Mouse (Mus musculus): ENCODE measurements around the gene Ms4a18.
"Not testable (repeated sequence)": the region's sequence is repeated elsewhere in the genome, so short reads cannot be mapped to it uniquely, and the experiment has no call there.

Ms4a18 gene

DNA sequence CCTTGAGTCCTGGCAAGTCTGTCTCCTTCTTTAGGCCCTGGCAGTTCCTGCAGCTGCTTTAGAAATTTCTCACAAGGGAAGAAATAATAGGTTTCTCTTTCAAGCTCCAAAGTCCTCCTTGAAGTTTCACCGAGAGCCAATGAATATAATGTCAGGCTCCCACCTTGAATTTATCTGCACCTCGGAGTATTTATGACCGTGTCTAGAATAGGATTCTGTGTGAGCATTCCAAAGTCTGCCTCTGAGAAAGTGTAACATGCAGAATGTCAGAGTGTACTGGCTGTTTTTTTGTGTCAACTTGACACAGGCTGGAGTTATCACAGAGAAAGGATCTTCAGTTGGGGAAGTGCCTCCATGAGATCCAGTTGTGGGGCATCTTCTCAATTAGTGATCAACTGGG lies at the start of gene Ms4a18:
TSS of gene Ms4a18 (minus strand) at position 141 of the 400 bp plus-strand sequence.
- no peak for DNase-seq

DNA sequence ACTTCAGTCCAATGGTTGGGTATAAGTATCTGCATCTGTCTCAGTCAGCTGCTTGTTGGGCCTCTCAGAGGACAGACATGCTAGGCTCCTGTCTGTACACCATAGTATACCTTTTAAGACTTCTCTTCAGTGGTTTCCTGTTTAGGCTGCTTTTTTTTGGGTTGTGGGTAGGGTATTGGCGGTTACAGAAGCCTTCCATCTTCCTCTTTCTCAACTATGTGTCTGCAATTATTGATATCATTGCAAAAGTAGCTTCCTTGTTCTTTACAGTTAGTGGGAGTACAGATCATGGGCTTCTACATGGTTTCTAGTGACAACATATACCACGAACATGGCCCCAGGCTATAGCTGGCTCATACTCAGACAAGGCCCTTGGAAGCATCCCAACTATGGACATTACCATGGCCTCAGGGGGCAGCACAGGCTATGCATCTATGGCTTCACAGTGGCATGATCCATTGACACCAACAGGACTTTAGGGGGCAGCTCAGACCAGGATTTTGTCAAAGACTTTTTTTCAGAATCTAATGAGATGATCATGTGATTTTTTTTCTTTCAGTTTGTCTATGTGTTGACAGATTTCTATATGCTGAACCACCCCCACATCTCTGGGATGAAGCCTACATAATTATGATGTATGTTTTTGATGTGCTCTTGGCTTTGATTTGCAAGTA lies 47.5 kb upstream of the Ms4a18 start:
- no peak for DNase-seq

DNA sequence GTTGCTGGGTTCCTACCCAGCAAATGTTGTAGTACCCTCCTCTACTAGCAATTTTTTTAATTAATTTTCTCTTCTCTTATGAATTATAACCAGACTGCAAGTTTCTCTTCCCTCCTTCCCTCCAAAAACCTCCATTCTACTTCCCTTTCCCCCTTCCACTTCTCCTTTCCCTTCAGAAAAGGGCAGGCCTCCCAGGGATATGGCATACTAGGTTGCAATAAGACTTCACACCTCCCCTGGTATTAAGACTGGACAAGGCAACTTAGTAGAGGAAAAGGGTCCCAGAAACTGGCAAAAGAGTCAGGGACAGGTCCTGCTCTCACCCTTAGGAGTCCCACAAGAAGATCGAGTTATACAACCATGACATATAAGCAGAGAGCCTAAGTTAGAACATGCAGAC lies 43.1 kb upstream of the Ms4a18 start:
- no peak for DNase-seq

DNA sequence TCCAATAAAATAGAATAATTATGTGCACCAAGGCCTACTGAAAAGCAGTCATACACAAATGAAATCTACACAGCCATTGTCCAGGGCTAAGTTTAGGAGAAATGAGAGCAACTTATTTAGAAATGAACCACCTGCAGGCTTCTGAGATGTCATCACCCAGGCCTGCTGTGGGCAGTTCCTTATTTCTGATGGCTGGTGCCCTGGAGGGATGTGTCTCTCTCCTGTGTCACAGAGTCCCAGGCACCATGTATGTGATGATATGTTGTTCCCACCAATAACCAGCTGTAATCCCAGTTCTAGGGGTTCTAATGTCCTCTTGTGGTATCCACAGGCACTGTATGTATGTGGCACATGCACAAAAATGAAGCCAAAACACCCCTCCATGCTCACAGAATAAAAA lies 42.1 kb upstream of the Ms4a18 start:
- DNase-seq: no peak

DNA sequence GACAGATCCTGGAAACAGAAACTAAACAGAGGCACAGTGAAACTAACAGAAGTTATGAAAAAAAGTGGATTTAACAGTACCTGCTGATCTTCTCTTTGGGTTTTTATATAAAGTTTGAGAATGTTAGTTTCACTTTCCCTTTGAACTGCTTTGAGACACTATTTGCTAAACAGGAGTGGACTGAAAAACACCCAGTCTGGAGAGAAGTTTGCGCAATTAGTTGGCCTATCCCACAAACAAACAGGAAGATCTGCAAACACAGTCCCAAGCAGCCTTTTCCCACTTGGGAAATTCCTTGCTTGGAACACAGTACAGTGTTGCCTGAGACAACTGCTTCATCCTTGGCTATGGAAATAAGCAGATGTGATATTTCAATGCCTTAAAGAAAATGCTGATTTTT lies 37.9 kb upstream of the Ms4a18 start:
- DNase-seq: not testable (repeated sequence)

DNA sequence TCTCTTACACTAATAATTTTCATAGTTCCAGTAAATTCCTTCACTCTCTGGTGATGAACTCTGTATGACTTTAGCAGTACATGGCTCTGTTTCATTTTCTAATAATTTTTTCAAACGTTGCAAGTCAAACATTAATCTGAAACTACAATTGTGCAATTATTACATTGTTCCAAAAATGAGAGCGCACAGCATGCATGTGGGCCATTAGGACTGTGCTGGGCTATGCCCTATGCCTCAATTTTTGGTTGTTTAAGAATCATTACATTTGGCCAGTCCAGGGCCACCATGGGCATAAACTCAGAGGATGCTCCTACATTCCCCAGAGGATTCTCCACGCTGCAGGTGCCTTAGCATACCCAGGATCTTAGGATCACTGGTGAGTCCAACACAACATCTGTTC lies 35.4 kb upstream of the Ms4a18 start:
- no peak for DNase-seq

DNA sequence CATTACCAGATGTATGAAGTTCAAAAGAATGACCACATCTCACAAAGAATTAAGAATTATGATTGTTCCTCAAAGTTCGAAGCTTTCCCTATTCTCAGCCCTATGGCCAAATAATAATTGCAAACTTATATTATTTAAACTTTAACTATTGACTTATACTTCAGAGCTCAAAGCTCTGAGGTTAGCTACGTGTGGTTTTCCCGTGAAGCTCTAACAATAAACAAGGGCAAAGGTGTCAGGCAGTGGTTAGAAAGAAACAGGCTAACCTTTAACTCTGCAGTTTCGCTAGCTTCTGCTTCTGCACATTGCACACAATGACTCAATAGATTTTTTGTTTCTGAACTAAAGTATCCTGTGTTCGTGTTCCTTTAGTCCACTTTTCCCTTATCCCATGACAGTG lies 35.0 kb upstream of the Ms4a18 start:
- DNase-seq: no peak

DNA sequence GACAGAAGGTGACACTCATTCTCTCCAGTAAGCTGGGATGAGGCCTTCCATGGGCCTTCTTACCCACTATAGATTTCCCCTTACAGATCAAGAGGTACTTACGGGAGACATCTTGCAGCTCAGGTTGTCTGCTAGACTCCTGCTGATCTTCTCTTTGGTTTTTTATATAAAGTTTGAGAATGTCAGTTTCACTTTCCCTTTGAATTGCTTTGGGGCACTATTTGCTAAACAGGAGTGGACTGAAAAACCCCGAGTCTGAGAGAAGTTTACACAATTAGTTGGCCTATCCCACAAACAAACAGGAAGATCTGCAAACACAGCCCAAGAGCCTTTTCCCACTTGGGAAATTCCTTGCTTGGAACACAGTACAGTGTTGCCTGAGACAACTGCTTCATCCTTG lies 32.5 kb upstream of the Ms4a18 start:
- no peak for DNase-seq

DNA sequence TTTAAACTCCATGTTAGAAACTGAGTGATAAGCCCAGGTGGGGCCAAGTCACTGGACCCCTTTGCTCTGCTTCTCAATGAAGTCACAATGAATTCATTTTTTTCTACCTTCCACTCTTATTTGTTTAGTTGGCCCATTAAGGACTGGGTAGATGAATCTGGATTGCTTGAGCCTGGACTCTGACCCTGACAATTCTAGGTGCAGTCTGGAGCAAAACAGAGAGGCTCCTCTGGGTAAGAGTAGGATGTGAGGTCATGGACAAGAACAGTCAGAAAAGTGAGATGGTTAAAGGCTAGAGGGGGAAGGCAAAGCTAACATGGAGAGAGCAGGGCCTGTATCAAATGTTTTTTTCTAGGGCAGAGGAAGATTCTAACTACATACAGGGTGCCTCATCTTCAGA lies 31.6 kb upstream of the Ms4a18 start:
- no peak for DNase-seq

DNA sequence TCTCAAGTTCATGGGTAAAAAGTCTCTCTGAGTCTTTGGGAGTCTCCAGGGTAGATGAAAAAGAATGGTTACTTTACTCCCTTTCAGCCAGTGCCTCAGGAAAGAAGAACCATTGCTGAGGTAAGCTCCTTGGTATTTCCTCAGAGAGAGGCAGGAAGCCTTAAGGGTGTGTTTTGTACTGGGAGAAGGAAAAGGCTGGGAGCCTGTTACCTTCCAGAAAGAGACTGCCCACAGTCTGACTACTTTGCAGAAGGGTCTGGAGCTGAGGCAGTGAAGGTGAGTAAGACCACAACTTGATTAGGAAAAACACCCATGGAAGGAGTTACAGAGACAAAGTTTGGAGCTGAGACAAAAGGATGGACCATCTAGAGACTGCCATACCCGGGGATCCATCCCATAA lies 30.7 kb upstream of the Ms4a18 start:
- DNase-seq: no peak

DNA sequence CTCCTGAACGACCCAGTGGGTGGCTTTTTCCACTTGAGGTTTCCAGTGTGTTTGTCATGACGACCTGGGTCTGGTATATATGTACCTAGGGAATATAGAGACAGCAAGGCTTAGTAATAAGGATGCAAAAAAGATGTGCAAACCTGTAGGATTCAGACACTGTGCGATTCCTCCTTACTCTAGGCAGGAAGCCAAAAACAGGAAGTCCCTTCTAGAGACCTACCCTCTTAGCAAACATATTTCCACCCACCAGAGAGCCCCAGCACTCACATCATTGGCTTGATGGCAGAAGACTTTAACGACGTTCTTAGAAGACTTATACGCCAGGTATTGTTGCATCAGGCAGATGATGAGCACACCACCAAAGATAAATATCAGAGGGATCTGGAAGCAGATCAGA lies 30.2 kb upstream of the Ms4a18 start:
- no peak for DNase-seq

DNA sequence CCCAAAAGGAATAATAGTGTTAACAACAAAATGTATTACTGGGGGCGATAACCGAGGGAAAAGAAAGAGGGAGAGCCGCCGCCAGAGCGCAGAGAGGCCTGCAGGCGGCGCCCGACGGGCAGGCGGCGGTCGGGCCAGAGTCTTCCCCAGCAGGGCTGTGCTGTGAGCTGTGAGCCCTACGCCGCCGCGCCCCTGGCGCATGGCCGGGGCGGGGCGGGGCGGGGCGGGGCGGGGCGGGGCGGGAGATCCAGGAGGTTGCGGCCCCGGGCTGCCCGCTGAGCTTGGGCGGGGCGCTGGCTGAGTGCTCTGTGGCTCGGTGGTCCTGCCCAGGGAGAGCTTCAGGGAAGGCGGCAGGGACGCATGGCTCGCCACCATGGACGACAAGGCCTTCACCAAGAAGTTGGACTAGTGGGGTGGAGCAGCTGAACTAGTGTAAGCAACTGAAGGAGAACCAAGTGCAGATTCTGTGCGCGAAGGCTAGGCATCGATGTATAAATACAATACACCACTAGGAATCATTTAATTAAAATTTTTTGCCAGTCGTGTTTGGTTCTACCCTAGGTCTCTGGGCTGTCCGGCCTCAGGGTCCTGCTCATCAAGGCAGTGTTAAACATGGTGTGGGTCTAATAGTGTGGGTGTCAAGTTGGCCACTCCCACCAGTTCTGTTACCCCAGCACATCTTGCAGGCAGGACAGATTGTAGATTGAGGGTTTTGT lies 27.3 kb upstream of the Ms4a18 start:
- peak; percentile 66 to 79 for DNase-seq

DNA sequence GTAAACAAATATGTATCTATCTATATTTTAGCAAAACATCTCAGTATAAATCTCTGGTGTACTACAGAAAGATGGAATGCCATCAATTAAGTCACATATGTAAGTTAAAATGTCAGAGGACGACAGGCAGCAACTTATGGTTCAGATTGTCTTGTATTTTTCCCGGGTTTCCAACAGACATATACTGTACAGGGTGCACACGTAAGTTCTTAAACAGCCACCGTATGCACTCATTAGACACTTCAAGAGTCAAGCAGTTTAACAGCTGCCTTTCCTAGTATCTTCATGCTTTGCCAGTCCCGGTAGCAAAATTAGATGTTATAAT lies 26.8 kb upstream of the Ms4a18 start:
- no peak for DNase-seq

DNA sequence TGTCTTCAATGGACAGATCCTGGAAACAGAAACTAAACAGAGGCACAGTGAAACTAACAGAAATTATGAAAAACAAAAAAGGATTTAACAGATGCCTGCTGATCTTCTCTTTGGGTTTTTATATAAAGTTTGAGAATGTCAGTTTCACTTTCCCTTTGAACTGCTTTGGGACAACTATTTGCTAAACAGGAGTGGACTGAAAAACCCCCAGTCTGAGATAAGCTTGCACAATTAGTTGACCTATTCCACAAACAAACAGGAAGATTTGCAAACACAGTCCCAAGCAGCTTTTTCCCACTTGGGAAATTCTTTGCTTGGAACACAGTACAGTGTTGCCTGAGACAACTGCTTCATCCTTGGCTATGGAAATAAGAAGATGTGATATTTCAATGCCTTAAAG lies 19.7 kb upstream of the Ms4a18 start:
- DNase-seq: no peak

DNA sequence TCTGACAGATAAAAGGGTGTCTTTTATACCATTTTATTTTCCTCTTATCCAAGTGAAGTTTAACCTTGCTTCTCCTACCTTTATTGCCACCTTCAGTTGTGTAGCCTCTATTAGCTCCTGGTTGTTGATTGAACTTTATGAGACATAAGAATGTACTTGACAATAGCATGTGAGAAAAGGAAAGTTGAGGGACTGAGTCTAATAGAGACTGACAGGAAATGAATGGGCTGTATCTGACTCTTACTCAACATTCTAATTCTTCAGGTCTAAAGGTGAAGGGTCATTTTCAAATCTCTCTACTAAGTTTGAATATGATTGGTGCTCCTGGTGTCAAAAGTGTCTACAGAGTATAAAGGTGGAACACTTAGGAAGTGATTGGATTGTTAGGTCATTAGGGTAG lies 4.6 kb upstream of the Ms4a18 start:
- DNase-seq: no peak

DNA sequence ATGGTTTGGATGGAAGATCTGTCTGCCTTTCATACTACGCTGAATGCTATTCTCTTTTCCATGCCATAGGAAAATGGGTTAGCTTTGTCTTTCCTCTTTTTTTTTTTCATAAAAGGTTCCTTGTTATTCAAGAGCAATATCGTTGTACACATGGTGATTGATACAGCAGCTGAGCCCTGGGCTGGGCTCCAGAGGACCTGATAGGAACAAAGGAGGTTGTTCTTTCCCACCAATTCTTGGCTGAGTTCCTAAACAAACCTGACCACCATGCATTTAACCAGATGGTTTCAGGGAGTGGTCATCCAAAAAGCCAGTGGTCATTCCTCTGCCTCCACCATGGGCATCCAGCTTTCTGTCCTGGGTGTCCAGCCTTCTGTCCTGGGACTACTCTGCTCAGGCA lies 580 bp downstream of the Ms4a18 start:
- DNase-seq: no peak

DNA sequence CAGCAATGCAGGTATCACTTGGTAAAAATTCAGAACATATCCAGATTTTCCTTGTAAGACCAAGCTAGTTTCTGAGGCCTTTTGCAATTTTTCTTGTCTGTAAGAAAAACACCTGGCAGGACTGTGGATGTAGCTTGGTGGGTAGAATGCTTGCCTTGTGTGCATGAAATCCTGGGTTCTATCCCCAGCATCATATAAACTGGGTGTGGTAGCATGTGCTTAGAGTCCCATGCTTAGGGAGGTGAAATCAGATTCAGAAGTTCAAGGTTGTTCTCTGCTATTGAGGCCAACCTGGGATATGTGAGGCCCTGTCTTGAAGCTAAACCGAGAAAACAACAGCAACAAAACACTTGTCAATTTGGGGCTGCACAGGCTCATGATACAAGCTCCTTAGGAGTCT lies 1.8 kb downstream of the Ms4a18 start:
- no peak for DNase-seq

DNA sequence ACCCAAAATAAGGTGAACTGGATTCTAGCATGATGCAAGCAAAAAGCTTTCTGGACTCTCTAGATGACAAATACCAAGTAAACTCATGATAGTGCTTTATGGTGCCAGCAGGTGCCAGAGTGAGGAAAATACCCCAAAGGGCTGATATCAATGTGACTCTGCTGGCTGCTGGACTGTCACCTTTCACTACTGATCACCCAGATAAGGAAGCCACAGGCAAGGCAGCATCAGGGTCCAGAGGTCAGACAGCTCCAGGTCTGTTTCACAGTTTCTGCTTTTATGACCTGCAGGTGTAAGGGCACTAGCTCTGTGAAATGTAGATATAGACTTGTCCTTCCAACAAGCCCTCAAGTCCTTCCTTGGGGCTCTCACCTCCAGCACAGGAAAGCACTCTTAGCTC lies 2.4 kb downstream of the Ms4a18 start:
- DNase-seq: no peak

DNA sequence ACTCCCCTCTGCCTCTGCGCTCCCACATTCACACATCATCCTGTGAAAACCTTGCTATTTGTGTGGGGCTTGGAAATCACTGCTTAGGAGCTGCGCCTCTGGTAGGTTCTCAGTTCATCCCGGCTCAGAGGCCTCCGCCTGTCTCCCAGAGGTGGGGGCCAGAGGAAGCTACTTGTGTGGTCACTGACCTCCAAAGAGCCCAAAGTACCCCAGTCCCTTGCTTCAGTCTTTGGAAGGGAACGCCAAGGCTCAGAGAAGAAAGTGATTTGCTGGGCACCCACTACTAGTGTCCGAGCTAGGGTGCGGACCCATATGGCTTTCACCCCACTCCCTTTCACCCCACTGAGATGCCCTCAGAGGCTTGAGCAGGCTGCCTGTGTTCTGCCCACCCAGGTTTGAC lies 24.7 kb downstream of the Ms4a18 start, which contains the start of gene Ms4a15:
TSS of gene Ms4a15 (minus strand) at position 101 of the 400 bp plus-strand sequence.
- DNase-seq: no peak

DNA sequence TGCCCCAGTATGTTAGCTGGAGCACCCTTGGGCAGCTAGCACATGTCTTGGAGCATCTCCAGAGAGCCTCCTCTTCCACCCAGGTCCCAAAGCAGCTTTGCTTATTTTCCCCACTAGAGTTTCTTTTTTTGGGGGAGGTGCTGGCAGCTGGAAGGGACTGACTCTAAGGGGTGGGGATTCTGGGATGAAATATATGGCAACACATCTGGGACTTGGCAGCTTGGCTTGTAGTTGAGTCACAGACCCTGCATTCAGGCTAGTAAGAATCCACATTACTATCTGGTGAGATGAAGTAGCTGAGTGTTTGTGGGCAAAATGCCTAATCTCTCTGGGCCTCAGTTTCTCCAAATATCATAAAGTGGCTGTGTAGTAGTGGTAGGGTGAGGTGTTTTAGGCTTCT lies 25.9 kb downstream of the Ms4a18 start:
- DNase-seq: no peak

DNA sequence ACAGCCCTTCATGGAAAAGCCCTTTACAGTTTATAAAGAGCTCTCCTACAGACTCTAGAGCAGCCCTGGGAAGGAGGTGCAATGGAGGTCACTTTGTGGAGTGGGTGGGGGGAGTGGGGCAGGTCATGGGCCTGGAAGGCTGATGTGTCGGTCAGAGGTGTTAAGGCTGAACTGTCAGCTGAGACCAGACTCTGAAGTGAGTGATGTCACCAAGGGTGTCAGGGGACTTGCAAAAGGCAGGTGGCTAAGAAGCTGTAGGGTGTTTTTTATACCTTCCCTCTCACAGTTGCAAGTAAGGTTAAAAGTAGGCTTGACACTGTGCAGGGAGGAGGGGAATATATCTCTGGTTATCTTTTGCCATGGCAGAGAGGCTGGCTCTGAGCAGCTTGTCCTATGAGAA lies 27.1 kb downstream of the Ms4a18 start:
- no peak for DNase-seq

DNA sequence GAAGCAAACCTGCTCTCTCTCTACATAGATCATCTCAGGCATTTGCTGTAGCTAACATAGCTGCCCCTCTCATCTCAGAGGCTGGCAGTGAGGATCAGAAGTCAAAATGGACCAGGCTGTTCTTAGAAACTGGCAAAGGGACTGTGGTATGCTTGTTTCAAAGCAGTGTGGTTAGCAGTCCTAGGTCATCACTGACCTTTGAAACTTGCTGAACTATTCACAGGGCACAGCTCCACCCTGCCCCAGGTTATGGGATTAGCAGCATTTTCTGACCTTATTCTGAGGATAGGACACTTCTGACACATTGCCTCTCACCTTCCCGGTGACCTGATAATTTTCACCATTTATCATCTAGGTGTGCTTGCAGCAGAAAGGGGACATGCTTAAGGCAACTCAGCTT lies 29.3 kb downstream of the Ms4a18 start:
- DNase-seq: no peak

DNA sequence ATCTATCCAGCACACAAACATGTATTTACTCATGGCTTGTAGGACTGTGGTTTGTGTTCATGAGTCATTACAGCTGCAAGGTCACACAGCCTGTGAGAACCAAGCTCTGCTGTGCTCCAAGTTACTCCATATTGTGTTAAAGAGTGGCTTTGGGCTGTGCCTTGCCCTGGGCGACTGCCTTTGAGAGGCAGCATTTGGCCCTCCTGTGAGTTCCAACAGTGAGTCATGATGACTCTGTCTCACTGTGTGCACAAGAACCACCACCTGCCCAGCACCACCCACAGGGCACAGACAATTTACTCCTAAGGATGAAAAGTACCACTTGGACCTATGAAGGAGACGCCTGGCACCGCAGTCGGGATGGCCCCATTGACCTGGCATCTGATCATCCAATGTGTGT lies 31.9 kb downstream of the Ms4a18 start:
- DNase-seq: no peak

DNA sequence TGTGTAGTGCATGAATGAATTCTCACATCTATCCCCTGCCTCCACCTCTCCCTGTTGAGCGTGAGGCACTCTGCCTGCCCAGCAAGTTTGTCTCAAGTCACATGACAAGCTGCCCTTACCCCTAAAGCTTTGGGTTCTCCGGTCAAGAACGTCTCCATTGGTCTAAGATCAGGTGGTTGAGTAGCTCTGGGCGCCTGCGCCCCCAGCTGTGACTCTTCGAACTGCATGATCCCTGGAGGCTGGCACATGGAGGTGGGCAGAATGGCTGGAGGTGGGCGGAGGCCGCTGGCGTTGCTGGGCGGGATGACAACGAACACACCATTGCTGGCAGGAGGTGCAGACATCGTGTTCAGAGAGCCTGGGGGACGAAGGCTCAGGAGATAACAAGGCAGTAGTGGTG lies 33.3 kb downstream of the Ms4a18 start:
- DNase-seq: no peak

DNA sequence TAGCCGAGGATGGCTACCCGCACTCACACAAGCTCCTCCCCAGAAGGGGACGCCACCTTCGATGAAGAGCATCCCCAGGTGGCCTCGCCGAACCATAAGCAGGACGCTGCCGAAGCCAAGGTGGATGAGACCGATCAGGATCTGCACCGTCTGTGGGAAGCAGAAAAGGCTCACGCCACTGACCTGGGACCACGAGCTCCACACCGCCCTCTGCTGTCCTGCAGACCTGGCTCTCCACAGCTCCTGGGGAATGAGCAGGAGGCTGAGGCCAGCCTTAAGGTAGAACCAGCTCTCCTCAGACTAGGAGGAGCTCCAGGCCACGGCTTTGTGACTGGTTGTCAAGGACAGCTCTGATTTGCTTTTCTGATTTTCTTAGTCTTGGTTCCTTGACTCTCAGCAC lies 34.7 kb downstream of the Ms4a18 start:
- peak; percentile 29 to 34 for DNase-seq

Data from thymus, postnatal 36 days (tissue).